Mouse (Mus musculus) ovary, postnatal 14 days (tissue): ENCODE measurements around the gene Wfdc21.

Experiments used
- DNase-seq: peaks from one replicate; pipeline ENCODE4 v3.0.0; 2022; ENCODE audit warnings: low spot score

Gene Wfdc21

DNA sequence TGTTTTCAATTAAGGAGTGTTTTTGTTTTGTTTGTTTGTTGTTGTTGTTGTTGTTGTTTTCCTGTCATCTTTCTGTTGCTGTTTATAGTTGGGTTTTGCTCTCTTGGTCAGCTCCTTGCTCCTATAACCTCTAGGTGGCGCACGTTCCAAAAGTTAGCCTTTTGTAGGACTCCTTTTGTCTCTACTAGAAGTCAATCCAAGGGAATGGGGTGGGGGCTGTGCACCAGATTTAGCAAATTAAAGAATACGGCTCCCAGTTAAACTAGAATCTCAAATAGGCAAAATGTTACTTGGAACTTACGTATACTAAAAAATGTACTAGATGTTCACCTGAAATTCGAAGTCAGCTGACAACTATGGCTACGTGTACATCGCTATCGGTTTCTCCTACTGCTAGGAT lies 55.4 kb downstream of the Wfdc21 start:
- DNase-seq, result no peak
